12 mouse cellular contexts compared by ENCODE assay signal in the genomic region with DNA sequence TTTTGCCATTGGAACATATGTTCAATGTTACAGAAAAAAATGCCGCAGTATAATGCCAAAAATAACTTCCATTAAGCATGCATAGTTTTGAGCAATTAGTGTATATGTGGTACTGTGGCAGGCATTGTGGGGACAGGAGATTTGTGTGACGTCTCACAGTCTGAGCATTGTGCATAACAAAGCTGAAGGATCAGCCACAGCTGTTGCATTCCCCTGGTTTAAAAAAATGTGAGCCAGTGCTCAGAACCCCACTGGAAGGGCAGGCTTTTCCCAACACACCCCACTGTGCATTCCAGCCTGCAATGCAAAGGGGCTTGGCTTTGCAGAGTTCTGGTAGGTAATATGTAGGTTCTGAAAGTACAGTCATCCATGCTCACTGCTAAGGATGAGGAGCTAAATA.
DNase-seq lines count a peak whose midpoint lies in the region; ATAC-seq and TF ChIP-seq lines count a peak whose summit lies in the region.
"Had no signal": no experiment of that assay in that cellular context is flagged by ENCODE, and none has a peak within 500 bp of the region (broad histone marks: within the 10 kb centered on the region; RNA-seq: fewer than 3 reads in every experiment).

No protein-coding gene starts in this region.

- no peaks in the 10 kb centered on the region for H3K79me3 ChIP-seq in C2C12 (ENCODE audit: low read depth)

- H3K9me3 ChIP-seq in kidney, embryonic 15.5 days (replicated peaks), result no peaks in the 10 kb centered on the region
- no peaks in the 10 kb centered on the region for H3K9me3 ChIP-seq in ES-E14 (ENCODE audit: control insufficient read depth, insufficient read depth, low read depth, low read length)
- no peaks in the 10 kb centered on the region for H3K9me3 ChIP-seq in embryonic facial prominence, embryonic 14.5 days (ENCODE audit: control insufficient read depth, low read length)

- no peak overlapping the region for H3K4me2 ChIP-seq in kidney, embryonic 15.5 days
- no peak overlapping the region for H3K4me2 ChIP-seq in embryonic facial prominence, embryonic 14.5 days (ENCODE audit: low read depth, low read length)
- H3K4me2 ChIP-seq: liver, embryonic 11.5 days had no signal

- peaks cover 13% of the 10 kb centered on the region; the same call in 1 of the 2 replicates for H3K4me1 ChIP-seq in kidney, embryonic 15.5 days
- 0 out of 4 replicates have a peak, but pooled peaks cover 0 to 2% of the 10 kb centered on the region in 2 experiments for H3K4me1 ChIP-seq in ES-E14 (ENCODE audit: control insufficient read depth in 2 of 2, insufficient read depth in 2 of 2, low read length in 2 of 2, poor library complexity in 1 of 2)
- H3K4me1 ChIP-seq in embryonic facial prominence, embryonic 14.5 days (ENCODE audit: control insufficient read depth, insufficient read depth, low read length), result peaks cover 23% of the 10 kb centered on the region

- no peaks in the 10 kb centered on the region for H3K36me3 ChIP-seq in kidney, embryonic 15.5 days
- H3K36me3 ChIP-seq in C2C12 (ENCODE audit: control insufficient read depth, insufficient read depth) (no peaks in the 10 kb centered on the region), ES-E14 (ENCODE audit: control insufficient read depth, insufficient read depth, low read length, poor library complexity, severe bottlenecking) (no peaks in the 10 kb centered on the region)
- H3K36me3 ChIP-seq in embryonic facial prominence, embryonic 14.5 days (ENCODE audit: control insufficient read depth, insufficient read depth, low read length), result no peaks in the 10 kb centered on the region

- no peak overlapping the region for H3ac ChIP-seq in C2C12 (ENCODE audit: control insufficient read depth, insufficient read length, low read depth)

- 60% methylated on average over 2 of the region's 2 CpGs for WGBS in kidney, embryonic 15.5 days
- WGBS in embryonic facial prominence, embryonic 14.5 days, result 31% methylated on average over 2 of the region's 2 CpGs

- ATAC-seq in kidney, embryonic 15.5 days (replicated peaks; ENCODE audit: low FRiP score), result peak; percentile 64; the same call in 1 of the 2 replicates
- ATAC-seq in embryonic facial prominence, embryonic 14.5 days (ENCODE audit: low read depth), result peak; percentile 92

- peak overlapping the region; percentile 62; the same call in 1 of the 2 replicates for H3K27ac ChIP-seq in kidney, embryonic 15.5 days
- H3K27ac ChIP-seq in ES-E14 (ENCODE audit: insufficient read depth, low read depth, low read length, poor library complexity, severe bottlenecking), result no peak overlapping the region
- H3K27ac ChIP-seq in embryonic facial prominence, embryonic 14.5 days (replicated peaks; ENCODE audit: low read depth, low read length), result 0 out of 2 replicates have a peak overlapping the region, but pooled peaks have one; percentile 28

- in situ Hi-C loops in ES-E14 (cut with MboI; ENCODE audit: low sequenced_read_pairs in 2 of 2, unreplicated experiment in 2 of 2), result no loop called here

- no peak for TF ChIP-seq CTCF in C2C12 (IDR thresholded peaks at IDR 0.05; ENCODE audit: control insufficient read depth, insufficient read depth, insufficient read length)

- H3K9ac ChIP-seq in kidney, embryonic 15.5 days, result no peak overlapping the region
- H3K9ac ChIP-seq in ES-E14 (ENCODE audit: insufficient read depth, low read depth, low read length, poor library complexity, severe bottlenecking), result no peak overlapping the region
- no peak overlapping the region for H3K9ac ChIP-seq in embryonic facial prominence, embryonic 14.5 days (ENCODE audit: low read depth, low read length)

- DNase-seq in kidney, adult 18-20 months, result no peak
- peak; percentile 15 for DNase-seq in ES-E14 (ENCODE audit: low read depth, low spot score)
- peak; percentile 90 for DNase-seq in embryonic facial prominence, embryonic 14.5 days (ENCODE audit: low spot score)
- DNase-seq in adrenal gland, postnatal 14 days, result no peak
- DNase-seq in layer of hippocampus, adult 8-10 months (ENCODE audit: low spot score in 2 of 2), result no peak
- DNase-seq: adrenal gland, postnatal 25 days; heart, postnatal 10 days; kidney, postnatal 4 days; lung, postnatal 36 days had no signal

- H3K79me2 ChIP-seq in C2C12 (ENCODE audit: control insufficient read depth, insufficient read depth), result no peaks in the 10 kb centered on the region

- no peaks in the 10 kb centered on the region for H3K27me3 ChIP-seq in kidney, embryonic 15.5 days
- H3K27me3 ChIP-seq in C2C12 (ENCODE audit: control insufficient read depth, insufficient read depth, insufficient read length), result no peaks in the 10 kb centered on the region
- no peaks in the 10 kb centered on the region for H3K27me3 ChIP-seq in embryonic facial prominence, embryonic 14.5 days (replicated peaks; ENCODE audit: control insufficient read depth, insufficient read depth, low read length)

- no peak overlapping the region for H3K4me3 ChIP-seq in kidney, embryonic 15.5 days (replicated peaks)
- no peak overlapping the region for H3K4me3 ChIP-seq in C2C12 (ENCODE audit: insufficient read depth, poor library complexity, severe bottlenecking)
- H3K4me3 ChIP-seq in ES-E14 (ENCODE audit: insufficient read depth in 1 of 2, low read depth in 1 of 2, low read length in 2 of 2, poor library complexity in 1 of 2, severe bottlenecking in 1 of 2), result no peak overlapping the region
- H3K4me3 ChIP-seq in embryonic facial prominence, embryonic 14.5 days (ENCODE audit: low read depth, low read length), result no peak overlapping the region

TF ChIP-seq in C2C12, 6 proteins besides CTCF, POLR2A, EP300 and RAD21:
- TF ChIP-seq MYOD1 (IDR thresholded peaks at IDR 0.05; ENCODE audit: control insufficient read depth, insufficient read length, low read depth) (peak; percentile 90), CEBPB (IDR thresholded peaks at IDR 0.05; ENCODE audit: low read depth) (no peak), USF1 (IDR thresholded peaks at IDR 0.05; ENCODE audit: low read depth) (no peak), MYOG (IDR thresholded peaks at IDR 0.05; ENCODE audit: control insufficient read depth, extremely low read depth, insufficient read length) (no peak), MAX (IDR thresholded peaks at IDR 0.05) (no peak)

TF ChIP-seq in ES-E14, 5 proteins besides CTCF, POLR2A, EP300 and RAD21:
- TF ChIP-seq ZNF384 (IDR thresholded peaks at IDR 0.05; ENCODE audit: low read depth, low read length) (peak; percentile 97), HCFC1 (IDR thresholded peaks at IDR 0.05; ENCODE audit: borderline replicate concordance, insufficient read depth, low read length) (no peak)

Comparison
In these comparisons a context has a peak if more than half of its experiments do, and no peak if none do; other contexts are left out.
1. DNase-seq: peak in ES-E14 (single experiment) and embryonic facial prominence, embryonic 14.5 days (single experiment); none in kidney, adult 18-20 months (single experiment), adrenal gland, postnatal 14 days (single experiment) and layer of hippocampus, adult 8-10 months (0 of 2).